Mouse (Mus musculus) myocyte (in vitro differentiated cells): ENCODE data around the gene Gm9376. TPM values are rescaled to one million over a fixed set of nuclear protein-coding genes. Genes with fewer than 3 reads are reported as not detected.

Source experiments
- H3K27me3 ChIP-seq: one replicate; pipeline ENCODE4 v1.6.1; 2011; ENCODE audit not compliant: control insufficient read depth, insufficient read depth, insufficient read length
- H3K36me3 ChIP-seq: one replicate; pipeline ENCODE4 v1.6.1; 2011; ENCODE audit not compliant: control insufficient read depth, insufficient read depth
- H3K4me2 ChIP-seq: one replicate; pipeline ENCODE4 v1.6.1; 2011; ENCODE audit warnings: low read depth, control low read depth
- H3K4me3 ChIP-seq: one replicate; pipeline ENCODE4 v1.5.1; 2011; ENCODE audit warnings: mild to moderate bottlenecking, control low read depth, moderate library complexity
- H3K79me2 ChIP-seq: one replicate; pipeline ENCODE4 v1.6.1; 2011; ENCODE audit not compliant: control insufficient read depth, insufficient read depth
- H3ac ChIP-seq: one replicate; pipeline ENCODE4 v1.6.1; 2011; ENCODE audit not compliant: control insufficient read depth, insufficient read length
- CEBPB ChIP-seq: IDR thresholded peaks from 2 replicates; pipeline ENCODE4 v1.6.1; 2011; ENCODE audit warnings: mild to moderate bottlenecking, moderate library complexity; ENCODE audit not compliant: poor library complexity, insufficient read depth, severe bottlenecking
- E2F4 ChIP-seq: IDR thresholded peaks from one replicate; pipeline ENCODE4 v1.6.1; 2011; ENCODE audit warnings: mild to moderate bottlenecking, control low read depth, moderate library complexity; ENCODE audit not compliant: insufficient read depth
- MAX ChIP-seq: IDR thresholded peaks from one replicate; pipeline ENCODE4 v1.6.1; 2011; ENCODE audit warnings: low read depth, mild to moderate bottlenecking, control low read depth
- MYOD1 ChIP-seq, 3 experiments: IDR thresholded peaks; one replicate each; pipeline ENCODE4 v1.6.1; 2011; ENCODE audit warnings: control low read depth in 2 of 3, low read depth in 2 of 3, mild to moderate bottlenecking in 2 of 3, moderate library complexity in 1 of 3; ENCODE audit not compliant: insufficient read length in 2 of 3, control insufficient read depth in 1 of 3
- MYOG ChIP-seq, 3 experiments: IDR thresholded peaks; one replicate each; pipeline ENCODE4 v1.6.1; 2011; ENCODE audit warnings: control low read depth in 2 of 3, low read depth in 2 of 3, mild to moderate bottlenecking in 2 of 3; ENCODE audit not compliant: insufficient read length in 2 of 3, control insufficient read depth in 1 of 3, insufficient read depth in 1 of 3
- POLR2A ChIP-seq: IDR thresholded peaks from one replicate; pipeline ENCODE4 v1.6.1; 2011; ENCODE audit warnings: low read depth, mild to moderate bottlenecking, control low read depth, moderate library complexity; ENCODE audit not compliant: insufficient read length
- POLR2AphosphoS2 ChIP-seq: IDR thresholded peaks from one replicate; pipeline ENCODE4 v1.6.1; 2011; ENCODE audit warnings: low read depth, control low read depth; ENCODE audit not compliant: insufficient read length
- REST ChIP-seq: IDR thresholded peaks from one replicate; pipeline ENCODE4 v1.6.1; 2011; ENCODE audit warnings: mild to moderate bottlenecking, control low read depth, moderate library complexity; ENCODE audit not compliant: insufficient read depth, insufficient read length
- SRF ChIP-seq: IDR thresholded peaks from one replicate; pipeline ENCODE4 v1.6.1; 2011; ENCODE audit warnings: low read depth; ENCODE audit not compliant: control insufficient read depth, insufficient read length
- TCF12 ChIP-seq: IDR thresholded peaks from one replicate; pipeline ENCODE4 v1.6.1; 2011; ENCODE audit warnings: mild to moderate bottlenecking, control low read depth; ENCODE audit not compliant: poor library complexity, insufficient read depth, severe bottlenecking
- TCF3 ChIP-seq: IDR thresholded peaks from one replicate; pipeline ENCODE4 v1.6.1; 2011; ENCODE audit warnings: low read depth, control low read depth; ENCODE audit not compliant: insufficient read length
- USF1 ChIP-seq: IDR thresholded peaks from one replicate; pipeline ENCODE4 v1.6.1; 2011; ENCODE audit warnings: low read depth, mild to moderate bottlenecking, control low read depth, moderate library complexity
- polyA plus RNA-seq: library from polyadenylated mRNA; unstranded; fragments of >200 nt; fragmentation: generic; extraction: Trizol; gene quantifications from one replicate; pipeline ENCODE4 v1.2.1, GENCODE M21; 2012; ENCODE audit warnings: missing spikeins

Gene Gm9376
- polyA plus RNA-seq, 1 experiment: not detected

GRCm38 (mm10) chr14:118313931-118314330 lies 47.2 kb downstream of the Gm9376 start:
- Histone ChIP-seq H3K27me3 (no peaks in the 10 kb centered on the region), H3K79me2 (no peaks in the 10 kb centered on the region), H3ac (no peak overlapping the region), H3K4me3 (no peak overlapping the region), H3K36me3 (no peaks in the 10 kb centered on the region), H3K4me2 (no peak overlapping the region)
- TF ChIP-seq REST (no peak), MYOG (IDR thresholded peaks at IDR 0.05; ENCODE audit: control insufficient read depth in 1 of 3, insufficient read depth in 1 of 3, insufficient read length in 2 of 3, low read depth in 2 of 3) (no peak), TCF12 (no peak), SRF (no peak), USF1 (no peak), MYOD1 (IDR thresholded peaks at IDR 0.05; ENCODE audit: control insufficient read depth in 1 of 3, insufficient read length in 2 of 3, low read depth in 2 of 3) (no peak), CEBPB (no peak), E2F4 (no peak), POLR2A (no peak), TCF3 (no peak), POLR2AphosphoS2 (no peak), MAX (no peak)

- no peaks in the 10 kb centered on the region for H3K79me2 ChIP-seq
- no peaks in the 10 kb centered on the region for H3K27me3 ChIP-seq
- H3K36me3 ChIP-seq: no peaks in the 10 kb centered on the region
- H3K4me3 ChIP-seq: no peak overlapping the region
- no peak overlapping the region for H3K4me2 ChIP-seq
- TF ChIP-seq SRF (no peak), CEBPB (no peak), TCF3 (no peak), MYOD1 (IDR thresholded peaks at IDR 0.05; ENCODE audit: control insufficient read depth in 1 of 3, insufficient read length in 2 of 3, low read depth in 2 of 3) (no peak), POLR2A (no peak)
- no peak overlapping the region for H3ac ChIP-seq
Measured at GRCm38 (mm10) chr14:118317260-118317659, 50.5 kb downstream of the Gm9376 start.

Other genes starting within 250 kb of the Gm9376 start
- gene Dct, start 214.7 kb upstream of the Gm9376 start, polyA plus RNA-seq: 0.01 TPM
- 10.0 TPM for gene Tgds, start 134.2 kb upstream of the Gm9376 start, polyA plus RNA-seq
- 15.8 TPM for gene Gpr180, start 129.8 kb upstream of the Gm9376 start, polyA plus RNA-seq
- gene Sox21, start 29.9 kb upstream of the Gm9376 start, polyA plus RNA-seq: not detected